Mouse (Mus musculus) cerebellum, adult 11 months (tissue): ENCODE measurements around the gene Usp17la.
"Not testable (repeated sequence)": the region's sequence is repeated elsewhere in the genome, so short reads cannot be mapped to it uniquely, and the experiment has no call there.

Experiments
- DNase-seq: peaks from one replicate; pipeline ENCODE4 v3.0.0; 2022

Usp17la gene

GRCm38 (mm10) chr7:104856709-104857108 is at the start of gene Usp17la:
Usp17la (plus strand) TSS chr7:104857009.
- DNase-seq, result not testable (repeated sequence)

GRCm38 (mm10) chr7:104810335-104810734 is 46.5 kb upstream of the Usp17la start:
- DNase-seq, result not testable (repeated sequence)

GRCm38 (mm10) chr7:104842503-104842902 is 14.3 kb upstream of the Usp17la start, which contains the start of gene Usp17lb:
Usp17lb (minus strand) TSS chr7:104842603.
- no peak for DNase-seq

GRCm38 (mm10) chr7:104843731-104844287 is 13.0 kb upstream of the Usp17la start:
- DNase-seq, result no peak

- not testable (repeated sequence) for DNase-seq
Observed at GRCm38 (mm10) chr7:104851546-104851945, 5.3 kb upstream of the Usp17la start.

- DNase-seq, result no peak
Observed at GRCm38 (mm10) chr7:104855248-104855750, 1.5 kb upstream of the Usp17la start.

GRCm38 (mm10) chr7:104857683-104858082 is 874 bp downstream of the Usp17la start:
- DNase-seq, result no peak

GRCm38 (mm10) chr7:104861381-104861780 is 4.6 kb downstream of the Usp17la start:
- DNase-seq, result no peak

GRCm38 (mm10) chr7:104877731-104878130 is 20.9 kb downstream of the Usp17la start, which contains the start of gene Olfr665:
Olfr665 (plus strand) TSS chr7:104878031.
- no peak for DNase-seq

- no peak for DNase-seq
Observed at GRCm38 (mm10) chr7:104895852-104896251, 39.0 kb downstream of the Usp17la start, which contains the start of gene Olfr666. Olfr666 (minus strand) TSS chr7:104895952.
